Mouse (Mus musculus) stomach, postnatal 0 days (tissue): Measurements from ENCODE around the gene Zfhx3. TPM values are rescaled to one million over a fixed set of nuclear protein-coding genes. Genes with fewer than 3 reads are reported as not detected.

Experiments used
- ATAC-seq: fragments of 200-750 bp; cut with Nextera tagmentation; 2 replicates; pipeline ENCODE4 v1.8.0; 2017; ENCODE audit not compliant: low FRiP score, low TSS enrichment
- DNase-seq: peaks from one replicate; pipeline ENCODE4 v3.0.0-alpha.2; 2016; ENCODE audit warnings: low spot score
- H3K27ac ChIP-seq: fragments of 300-500 bp; sonication (generic); replicated peaks from 2 replicates; pipeline ENCODE4 v1.5.1; 2014; ENCODE audit warnings: mild to moderate bottlenecking, control low read depth
- H3K27me3 ChIP-seq: fragments of 300-500 bp; sonication (generic); 2 replicates; pipeline ENCODE4 v1.6.1; 2014; ENCODE audit warnings: low read length; ENCODE audit not compliant: control insufficient read depth, insufficient read depth
- H3K36me3 ChIP-seq: fragments of 300-500 bp; sonication (generic); 2 replicates; pipeline ENCODE4 v1.6.1; 2014; ENCODE audit warnings: low read length, mixed read lengths; ENCODE audit not compliant: control insufficient read depth, insufficient read depth
- H3K4me1 ChIP-seq: fragments of 300-500 bp; sonication (generic); replicated peaks from 2 replicates; pipeline ENCODE4 v1.6.1; 2014; ENCODE audit warnings: antibody characterized with exemption; ENCODE audit not compliant: control insufficient read depth, insufficient read depth
- H3K4me2 ChIP-seq: fragments of 300-500 bp; sonication (generic); replicated peaks from 2 replicates; pipeline ENCODE4 v1.6.1; 2014; ENCODE audit warnings: low read depth, mild to moderate bottlenecking, control low read depth, moderate library complexity
- H3K4me3 ChIP-seq: fragments of 300-500 bp; sonication (generic); 2 replicates; pipeline ENCODE4 v1.5.1; 2014; ENCODE audit warnings: low read depth, low read length, control low read depth
- H3K9ac ChIP-seq: fragments of 300-500 bp; sonication (generic); 2 replicates; pipeline ENCODE4 v1.6.1; 2014; ENCODE audit warnings: mild to moderate bottlenecking, low read length, control low read depth, mixed read lengths
- H3K9me3 ChIP-seq: fragments of 300-500 bp; sonication (generic); 2 replicates; pipeline ENCODE4 v1.6.1; 2016; ENCODE audit warnings: low read length; ENCODE audit not compliant: control insufficient read depth
- CTCF ChIP-seq: IDR thresholded peaks from 2 replicates; pipeline ENCODE4 v1.5.1; 2016; ENCODE audit warnings: antibody characterized with exemption, low read depth, mild to moderate bottlenecking, moderate library complexity
- EP300 ChIP-seq: optimal IDR thresholded peaks from 2 replicates; pipeline ENCODE3; 2016; ENCODE audit warnings: antibody characterized with exemption
- WGBS: fragments of 180-500 bp; shearing (Covaris S2); extraction: QIAGEN DNeasy Blood & Tissue Kit; methylation state at CpG from one replicate; pipeline ENCODE4 v1.1.7; 2014; 5-methylcytosine and 5-hydroxymethylcytosine counted together
- polyA plus RNA-seq: library from polyadenylated mRNA; unstranded; fragments of >200 nt; fragmentation: Nextera tagmentation; extraction: Ambion mirVana; gene quantifications from 2 replicates; pipeline ENCODE4 v1.2.1, GENCODE M21; 2015

Zfhx3 gene
- polyA plus RNA-seq, 1 experiment from 2014 or later, result 4.6 TPM

DNA sequence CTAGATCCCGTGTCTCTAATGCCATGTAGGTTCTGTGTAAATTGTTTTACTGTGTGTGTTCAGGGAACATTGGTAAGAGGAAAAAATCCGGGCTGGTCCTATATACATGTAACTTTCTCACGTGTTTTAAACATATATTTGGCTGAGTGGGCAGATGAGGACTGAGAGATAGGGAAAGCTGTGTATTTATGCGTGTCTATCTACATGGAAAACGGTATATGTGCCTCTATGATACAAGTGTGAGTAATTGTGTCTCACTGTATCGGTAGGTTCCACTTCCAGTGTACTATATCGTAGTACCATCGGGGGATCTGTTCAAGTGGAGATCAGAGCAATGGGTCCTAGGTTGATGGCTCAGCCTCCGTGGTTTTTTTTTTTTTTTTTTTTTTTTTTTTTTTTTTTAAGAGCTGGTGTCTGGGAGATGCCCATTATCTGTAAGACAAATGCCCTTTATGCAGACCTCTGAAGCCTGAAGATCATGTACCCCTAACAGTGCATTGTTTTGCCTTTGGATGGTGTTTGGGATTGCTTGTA lies 668.8 kb downstream of the Zfhx3 start:
- Histone ChIP-seq H3K4me1 (no peaks in the 10 kb centered on the region), H3K27ac (no peak overlapping the region), H3K9me3 (no peaks in the 10 kb centered on the region), H3K36me3 (no peaks in the 10 kb centered on the region), H3K4me2 (no peak overlapping the region), H3K27me3 (no peaks in the 10 kb centered on the region), H3K4me3 (no peak overlapping the region), H3K9ac (no peak overlapping the region)
- DNase-seq (no peak), ATAC-seq (no peak)
- 87% methylated on average over 9 of the region's 9 CpGs for WGBS
- TF ChIP-seq EP300, result no peak

- no peak for ATAC-seq
These were observed 669.5 kb downstream of the Zfhx3 start for GRCm38 (mm10) chr8:108611792-108612413.

DNA sequence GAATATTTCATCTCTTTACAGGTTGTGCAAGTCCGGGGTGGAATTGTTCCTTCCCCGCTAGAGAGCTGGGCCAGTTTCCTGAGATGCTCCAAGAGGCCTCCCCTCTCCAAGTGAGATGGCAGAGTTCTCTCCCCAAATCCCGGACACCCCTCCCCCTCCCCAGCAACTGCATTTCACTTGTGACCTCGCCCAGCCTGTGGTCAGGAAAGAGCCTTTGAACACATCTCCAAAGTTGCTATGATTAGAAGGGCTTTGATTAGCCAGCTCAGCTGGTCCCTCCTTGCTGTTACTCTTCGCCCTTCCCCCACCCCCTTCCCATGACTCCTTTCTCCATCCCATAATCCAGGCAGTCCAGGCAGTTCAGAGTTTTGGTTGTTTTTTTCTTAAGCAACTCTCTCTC lies 670.4 kb downstream of the Zfhx3 start:
- Histone ChIP-seq H3K4me1 (no peaks in the 10 kb centered on the region), H3K27me3 (no peaks in the 10 kb centered on the region), H3K4me2 (0 out of 2 replicates have a peak overlapping the region, but pooled peaks have one; percentile 9), H3K4me3 (no peak overlapping the region), H3K36me3 (no peaks in the 10 kb centered on the region), H3K27ac (no peak overlapping the region), H3K9me3 (no peaks in the 10 kb centered on the region), H3K9ac (no peak overlapping the region)
- ATAC-seq (no peak; the same call in 1 of the 2 replicates), DNase-seq (no peak)
- WGBS, result 26% methylated on average over 5 of the region's 5 CpGs
- TF ChIP-seq EP300 (no peak), CTCF (no peak)

More at GRCm38 (mm10) chr8:108611792-108612413, 669.5 kb downstream of the Zfhx3 start:
- Histone ChIP-seq H3K36me3 (no peaks in the 10 kb centered on the region), H3K4me3 (no peak overlapping the region), H3K27ac (no peak overlapping the region), H3K4me1 (no peaks in the 10 kb centered on the region), H3K27me3 (no peaks in the 10 kb centered on the region), H3K4me2 (no peak overlapping the region), H3K9ac (no peak overlapping the region), H3K9me3 (no peaks in the 10 kb centered on the region)
- 69% methylated on average over 11 of the region's 11 CpGs for WGBS
- TF ChIP-seq EP300 (no peak), CTCF (no peak)
- DNase-seq, result no peak

GRCm38 (mm10) chr8:108613280-108613679 lies 670.8 kb downstream of the Zfhx3 start:
- Histone ChIP-seq H3K9ac (no peak overlapping the region), H3K27me3 (no peaks in the 10 kb centered on the region), H3K4me1 (no peaks in the 10 kb centered on the region), H3K4me2 (no peak overlapping the region), H3K4me3 (no peak overlapping the region), H3K9me3 (no peaks in the 10 kb centered on the region), H3K36me3 (no peaks in the 10 kb centered on the region), H3K27ac (no peak overlapping the region)
- no peak for TF ChIP-seq CTCF
- TF ChIP-seq EP300, result no peak
- no peak for DNase-seq
- 44% methylated on average over 2 of the region's 2 CpGs for WGBS
- ATAC-seq, result no peak

DNA sequence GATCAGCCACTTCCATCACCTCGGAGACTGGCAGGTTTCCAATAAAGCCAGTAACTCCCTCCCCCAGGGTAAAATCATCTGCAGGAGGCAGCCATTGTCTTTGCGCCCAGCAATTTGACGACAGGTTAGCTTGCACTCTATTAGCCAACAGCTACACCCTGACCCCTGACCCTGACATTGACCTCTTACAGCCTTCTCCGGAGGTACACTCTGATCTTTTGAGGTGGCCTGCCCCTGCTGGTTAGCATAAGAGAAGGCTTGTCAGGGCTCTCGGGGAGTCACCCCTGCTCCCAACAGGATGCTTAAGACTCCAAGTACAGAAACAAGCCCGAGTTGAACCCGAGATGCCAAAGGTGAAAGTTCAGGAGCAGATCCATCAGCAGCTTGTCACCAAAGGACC lies 678.9 kb downstream of the Zfhx3 start:
- TF ChIP-seq CTCF (no peak), EP300 (no peak)
- H3K4me3 ChIP-seq, result no peak overlapping the region
- H3K9me3 ChIP-seq, result no peaks in the 10 kb centered on the region
- no peaks in the 10 kb centered on the region for H3K36me3 ChIP-seq
- no peak overlapping the region for H3K4me2 ChIP-seq
- no peaks in the 10 kb centered on the region for H3K4me1 ChIP-seq
- H3K27ac ChIP-seq, result no peak overlapping the region
- ATAC-seq, result no peak
- 40% methylated on average over 7 of the region's 7 CpGs for WGBS
- no peak for DNase-seq
- no peak overlapping the region for H3K9ac ChIP-seq
- no peaks in the 10 kb centered on the region for H3K27me3 ChIP-seq

DNA sequence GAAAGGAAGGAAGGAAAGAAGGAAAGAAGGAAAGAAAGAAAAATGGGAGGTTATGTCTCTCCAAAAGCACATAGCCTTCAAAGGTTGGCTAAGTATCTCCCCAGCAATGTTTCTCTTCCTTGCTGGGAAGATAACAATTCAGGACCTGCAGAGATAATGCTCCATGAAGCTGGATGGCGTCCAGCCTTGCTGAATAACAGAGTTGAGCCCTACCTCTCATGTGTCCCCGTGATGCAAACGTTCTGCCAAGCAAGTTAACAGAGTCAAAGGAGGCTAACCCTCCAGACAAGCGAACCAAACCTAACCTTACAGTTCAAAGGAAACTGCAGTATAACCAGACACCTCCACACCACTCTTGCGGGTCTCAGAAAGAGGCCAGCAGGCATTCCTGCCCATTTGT lies 681.2 kb downstream of the Zfhx3 start:
- no peak overlapping the region for H3K27ac ChIP-seq
- no peaks in the 10 kb centered on the region for H3K4me1 ChIP-seq
- no peak overlapping the region for H3K4me2 ChIP-seq
- ATAC-seq (no peak), DNase-seq (no peak)
- no peak overlapping the region for H3K9ac ChIP-seq
- no peaks in the 10 kb centered on the region for H3K36me3 ChIP-seq
- 49% methylated on average over 5 of the region's 5 CpGs for WGBS
- TF ChIP-seq EP300, result no peak
- no peak for TF ChIP-seq CTCF
- no peaks in the 10 kb centered on the region for H3K9me3 ChIP-seq
- H3K27me3 ChIP-seq, result no peaks in the 10 kb centered on the region
- no peak overlapping the region for H3K4me3 ChIP-seq
